Mouse (Mus musculus): Measurements from ENCODE around the gene Cmtm2b. TPM values are rescaled to one million over a fixed set of nuclear protein-coding genes. Genes with fewer than 3 reads are reported as not detected.

The Cmtm2b gene
- polyA plus RNA-seq, 1 experiment, result 900 TPM

- Histone ChIP-seq H3K27me3 (ENCODE audit: control insufficient read depth, insufficient read depth, low read length) (no peaks in the 10 kb centered on the region), H3K36me3 (ENCODE audit: control insufficient read depth, insufficient read depth, low read length) (no peaks in the 10 kb centered on the region), H3K4me3 (ENCODE audit: control insufficient read depth, low read depth, low read length) (no peak overlapping the region), H3K4me1 (ENCODE audit: control insufficient read depth, insufficient read depth, low read length) (no peaks in the 10 kb centered on the region), H3K27ac (ENCODE audit: control insufficient read depth, insufficient read depth, low read depth, low read length) (no peak overlapping the region)
- TF ChIP-seq CTCF (IDR thresholded peaks at IDR 0.05; ENCODE audit: control insufficient read depth, insufficient read depth, insufficient replicate concordance, low read depth, low read length), result no peak
Observed at GRCm38 (mm10) chr8:104359778-104360456, 37.9 kb downstream of the Cmtm2b start.

GRCm38 (mm10) chr8:104365695-104366094, 43.7 kb downstream of the Cmtm2b start:
- TF ChIP-seq CTCF (IDR thresholded peaks at IDR 0.05; ENCODE audit: control insufficient read depth, insufficient read depth, insufficient replicate concordance, low read depth, low read length) (no peak), POLR2A (IDR thresholded peaks at IDR 0.05; ENCODE audit: control insufficient read depth, low read depth, low read length) (no peak)
- Histone ChIP-seq H3K4me1 (ENCODE audit: control insufficient read depth, insufficient read depth, low read length) (no peaks in the 10 kb centered on the region), H3K27ac (ENCODE audit: control insufficient read depth, insufficient read depth, low read depth, low read length) (no peak overlapping the region), H3K4me3 (ENCODE audit: control insufficient read depth, low read depth, low read length) (no peak overlapping the region), H3K36me3 (ENCODE audit: control insufficient read depth, insufficient read depth, low read length) (no peaks in the 10 kb centered on the region), H3K27me3 (ENCODE audit: control insufficient read depth, insufficient read depth, low read length) (no peaks in the 10 kb centered on the region)

- Histone ChIP-seq H3K4me1 (ENCODE audit: control insufficient read depth, insufficient read depth, low read length) (no peaks in the 10 kb centered on the region), H3K27ac (ENCODE audit: control insufficient read depth, insufficient read depth, low read depth, low read length) (no peak overlapping the region), H3K36me3 (ENCODE audit: control insufficient read depth, insufficient read depth, low read length) (no peaks in the 10 kb centered on the region), H3K4me3 (ENCODE audit: control insufficient read depth, low read depth, low read length) (no peak overlapping the region), H3K27me3 (ENCODE audit: control insufficient read depth, insufficient read depth, low read length) (no peaks in the 10 kb centered on the region)
- TF ChIP-seq CTCF (IDR thresholded peaks at IDR 0.05; ENCODE audit: control insufficient read depth, insufficient read depth, insufficient replicate concordance, low read depth, low read length) (no peak), POLR2A (IDR thresholded peaks at IDR 0.05; ENCODE audit: control insufficient read depth, low read depth, low read length) (no peak)
Observed at GRCm38 (mm10) chr8:104367398-104367797, 45.4 kb downstream of the Cmtm2b start.

GRCm38 (mm10) chr8:104369591-104369990, 47.6 kb downstream of the Cmtm2b start:
- no peaks in the 10 kb centered on the region for H3K36me3 ChIP-seq (ENCODE audit: control insufficient read depth, insufficient read depth, low read length)
- H3K4me3 ChIP-seq (ENCODE audit: control insufficient read depth, low read depth, low read length), result no peak overlapping the region
- no peaks in the 10 kb centered on the region for H3K4me1 ChIP-seq (ENCODE audit: control insufficient read depth, insufficient read depth, low read length)
- H3K27me3 ChIP-seq (ENCODE audit: control insufficient read depth, insufficient read depth, low read length), result no peaks in the 10 kb centered on the region
- TF ChIP-seq CTCF (IDR thresholded peaks at IDR 0.05; ENCODE audit: control insufficient read depth, insufficient read depth, insufficient replicate concordance, low read depth, low read length) (no peak), POLR2A (IDR thresholded peaks at IDR 0.05; ENCODE audit: control insufficient read depth, low read depth, low read length) (no peak)
- H3K27ac ChIP-seq (ENCODE audit: control insufficient read depth, insufficient read depth, low read depth, low read length), result no peak overlapping the region

- no peaks in the 10 kb centered on the region for H3K4me1 ChIP-seq (ENCODE audit: control insufficient read depth, insufficient read depth, low read length)
Observed at GRCm38 (mm10) chr8:104370071-104370470, 48.0 kb downstream of the Cmtm2b start.

GRCm38 (mm10) chr8:104371121-104371520, 49.1 kb downstream of the Cmtm2b start:
- H3K36me3 ChIP-seq (ENCODE audit: control insufficient read depth, insufficient read depth, low read length), result no peaks in the 10 kb centered on the region
- H3K4me3 ChIP-seq (ENCODE audit: control insufficient read depth, low read depth, low read length), result no peak overlapping the region
- H3K27ac ChIP-seq (ENCODE audit: control insufficient read depth, insufficient read depth, low read depth, low read length), result no peak overlapping the region
- H3K4me1 ChIP-seq (ENCODE audit: control insufficient read depth, insufficient read depth, low read length), result no peaks in the 10 kb centered on the region
- no peaks in the 10 kb centered on the region for H3K27me3 ChIP-seq (ENCODE audit: control insufficient read depth, insufficient read depth, low read length)
- no peak for TF ChIP-seq POLR2A (IDR thresholded peaks at IDR 0.05; ENCODE audit: control insufficient read depth, low read depth, low read length)
- no peak for TF ChIP-seq CTCF (IDR thresholded peaks at IDR 0.05; ENCODE audit: control insufficient read depth, insufficient read depth, insufficient replicate concordance, low read depth, low read length)

More at GRCm38 (mm10) chr8:104370071-104370470, 48.0 kb downstream of the Cmtm2b start:
- no peak overlapping the region for H3K27ac ChIP-seq (ENCODE audit: control insufficient read depth, insufficient read depth, low read depth, low read length)
- no peaks in the 10 kb centered on the region for H3K27me3 ChIP-seq (ENCODE audit: control insufficient read depth, insufficient read depth, low read length)
- H3K4me3 ChIP-seq (ENCODE audit: control insufficient read depth, low read depth, low read length), result no peak overlapping the region
- no peak for TF ChIP-seq CTCF (IDR thresholded peaks at IDR 0.05; ENCODE audit: control insufficient read depth, insufficient read depth, insufficient replicate concordance, low read depth, low read length)
- no peak for TF ChIP-seq POLR2A (IDR thresholded peaks at IDR 0.05; ENCODE audit: control insufficient read depth, low read depth, low read length)
- no peaks in the 10 kb centered on the region for H3K36me3 ChIP-seq (ENCODE audit: control insufficient read depth, insufficient read depth, low read length)

GRCm38 (mm10) chr8:104373779-104374178, 51.7 kb downstream of the Cmtm2b start:
- H3K36me3 ChIP-seq (ENCODE audit: control insufficient read depth, insufficient read depth, low read length), result no peaks in the 10 kb centered on the region
- TF ChIP-seq POLR2A (IDR thresholded peaks at IDR 0.05; ENCODE audit: control insufficient read depth, low read depth, low read length) (no peak), CTCF (IDR thresholded peaks at IDR 0.05; ENCODE audit: control insufficient read depth, insufficient read depth, insufficient replicate concordance, low read depth, low read length) (no peak)
- no peaks in the 10 kb centered on the region for H3K27me3 ChIP-seq (ENCODE audit: control insufficient read depth, insufficient read depth, low read length)
- no peaks in the 10 kb centered on the region for H3K4me1 ChIP-seq (ENCODE audit: control insufficient read depth, insufficient read depth, low read length)
- no peak overlapping the region for H3K27ac ChIP-seq (ENCODE audit: control insufficient read depth, insufficient read depth, low read depth, low read length)
- no peak overlapping the region for H3K4me3 ChIP-seq (ENCODE audit: control insufficient read depth, low read depth, low read length)

All from testis, adult 2 months (tissue).